Mouse (Mus musculus) forebrain, embryonic 16.5 days (tissue): ENCODE measurements around the gene Cops4. TPM values are rescaled to one million over a fixed set of nuclear protein-coding genes. Genes with fewer than 3 reads are reported as not detected.

Experiments used
- ATAC-seq: fragments of 200-750 bp; cut with Nextera tagmentation; 2 replicates; pipeline ENCODE4 v1.8.0; 2017; ENCODE audit warnings: mild to moderate bottlenecking, moderate library complexity
- H3K27ac ChIP-seq: fragments of 300-500 bp; sonication (generic); 2 replicates; pipeline ENCODE4 v1.5.1; 2014; ENCODE audit warnings: low read length, control low read depth
- H3K27me3 ChIP-seq: fragments of 300-500 bp; sonication (generic); replicated peaks from 2 replicates; pipeline ENCODE4 v1.6.1; 2014; ENCODE audit warnings: low read length; ENCODE audit not compliant: control insufficient read depth, insufficient read depth
- H3K36me3 ChIP-seq: fragments of 300-500 bp; sonication (generic); 2 replicates; pipeline ENCODE4 v1.6.1; 2014; ENCODE audit not compliant: control insufficient read depth, insufficient read depth
- H3K4me1 ChIP-seq: fragments of 300-500 bp; sonication (generic); replicated peaks from 2 replicates; pipeline ENCODE4 v1.6.1; 2014; ENCODE audit warnings: low read length; ENCODE audit not compliant: control insufficient read depth, insufficient read depth
- H3K4me2 ChIP-seq: fragments of 300-500 bp; sonication (generic); 2 replicates; pipeline ENCODE4 v1.6.1; 2014; ENCODE audit warnings: mild to moderate bottlenecking, low read length, control low read depth
- H3K4me3 ChIP-seq: fragments of 300-500 bp; sonication (generic); replicated peaks from 2 replicates; pipeline ENCODE4 v1.5.1; 2014; ENCODE audit warnings: mild to moderate bottlenecking, low read length, control low read depth
- H3K9ac ChIP-seq: fragments of 300-500 bp; sonication (generic); replicated peaks from 2 replicates; pipeline ENCODE4 v1.6.1; 2014; ENCODE audit warnings: low read depth, low read length, control low read depth
- H3K9me3 ChIP-seq: fragments of 300-500 bp; sonication (generic); 2 replicates; pipeline ENCODE4 v1.6.1; 2016; ENCODE audit warnings: low read length; ENCODE audit not compliant: control insufficient read depth
- WGBS: fragments of 180-500 bp; shearing (Covaris S2); extraction: QIAGEN DNeasy Blood & Tissue Kit; methylation state at CpG from one replicate; pipeline ENCODE4 v1.1.7; 2014; 5-methylcytosine and 5-hydroxymethylcytosine counted together
- polyA plus RNA-seq: library from polyadenylated mRNA; unstranded; fragments of >200 nt; fragmentation: Nextera tagmentation; extraction: Ambion mirVana; gene quantifications from 2 replicates; pipeline ENCODE4 v1.2.1, GENCODE M21; 2015

Gene Cops4
- polyA plus RNA-seq, 1 experiment from 2014 or later: 191 TPM

DNA sequence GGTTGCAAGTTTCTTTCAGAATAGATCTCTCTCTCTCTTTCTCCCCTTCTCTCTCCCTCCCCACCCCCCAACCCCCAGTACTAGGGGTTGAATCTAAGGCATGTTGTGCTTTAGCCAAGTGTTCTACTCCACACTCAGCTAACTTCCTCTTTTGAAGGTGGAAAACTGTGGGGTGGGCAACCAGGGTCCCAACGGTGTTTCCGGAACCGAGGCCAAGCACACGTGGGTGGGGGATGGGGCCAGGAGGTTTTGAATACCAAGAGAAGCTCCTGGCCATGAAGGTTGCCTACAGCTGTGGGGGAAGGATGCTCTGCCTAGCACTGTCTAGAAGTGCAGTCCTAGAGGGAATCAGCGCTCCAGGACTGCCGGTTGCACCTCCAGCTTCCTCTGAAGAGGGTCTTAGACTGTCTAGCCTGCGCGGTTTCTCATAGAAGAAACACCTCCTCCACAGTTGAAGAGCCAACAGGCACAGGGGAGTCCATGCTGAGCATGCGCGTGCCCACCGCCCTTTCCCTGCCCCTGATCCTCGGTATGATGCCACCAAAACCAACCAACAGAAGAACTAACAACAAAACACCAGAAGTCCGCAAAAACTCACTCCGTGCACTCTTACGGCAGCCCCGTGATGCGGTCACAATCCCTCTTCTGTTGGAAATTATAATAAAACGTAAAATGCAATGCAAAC lies 51.3 kb downstream of the Cops4 start:
- H3K27ac ChIP-seq: no peak overlapping the region
- no peaks in the 10 kb centered on the region for H3K9me3 ChIP-seq
- no peak overlapping the region for H3K4me2 ChIP-seq
- 81% methylated on average over 18 of the region's 18 CpGs for WGBS
- ATAC-seq: no peak
- H3K9ac ChIP-seq: no peak overlapping the region
- no peaks in the 10 kb centered on the region for H3K36me3 ChIP-seq
- H3K4me1 ChIP-seq: no peaks in the 10 kb centered on the region
- no peak overlapping the region for H3K4me3 ChIP-seq
- H3K27me3 ChIP-seq: no peaks in the 10 kb centered on the region

DNA sequence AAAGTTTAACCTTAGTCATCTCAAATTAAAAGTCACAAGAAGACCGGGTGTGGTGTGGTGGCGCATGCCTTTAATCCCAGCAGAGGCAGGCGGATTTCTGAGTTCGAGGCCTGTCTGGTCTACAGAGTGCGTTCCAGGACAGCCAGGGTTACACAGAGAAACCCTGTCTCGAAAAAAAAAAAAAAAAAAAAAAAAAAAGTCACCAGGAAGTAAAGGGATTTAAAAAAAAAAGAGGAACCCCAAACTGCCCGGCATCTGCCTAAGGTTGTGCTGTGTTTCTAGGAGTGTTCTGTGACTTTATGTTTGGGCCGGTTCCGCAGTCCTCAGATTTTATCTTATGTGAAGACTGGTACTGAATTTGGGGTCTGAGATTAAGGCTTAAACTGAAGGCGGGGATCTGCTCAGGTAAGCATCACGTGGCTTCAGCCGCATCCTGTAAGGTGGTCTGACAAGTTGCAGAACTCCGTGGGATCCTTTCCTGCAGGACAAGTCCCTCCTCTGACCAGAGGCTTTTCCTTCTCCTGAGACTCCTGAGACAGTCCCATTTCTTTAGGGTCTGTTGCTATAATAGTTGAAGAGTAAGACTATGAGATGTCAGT lies 52.0 kb downstream of the Cops4 start:
- Histone ChIP-seq H3K4me2 (no peak overlapping the region), H3K4me3 (no peak overlapping the region), H3K36me3 (no peaks in the 10 kb centered on the region), H3K27ac (no peak overlapping the region), H3K27me3 (no peaks in the 10 kb centered on the region), H3K9me3 (no peaks in the 10 kb centered on the region), H3K9ac (no peak overlapping the region), H3K4me1 (no peaks in the 10 kb centered on the region)
- 80% methylated on average over 13 of the region's 13 CpGs for WGBS
- no peak for ATAC-seq

- H3K9me3 ChIP-seq: no peaks in the 10 kb centered on the region
- no peak overlapping the region for H3K4me2 ChIP-seq
- ATAC-seq: no peak
- H3K36me3 ChIP-seq: no peaks in the 10 kb centered on the region
- no peak overlapping the region for H3K27ac ChIP-seq
- H3K27me3 ChIP-seq: no peaks in the 10 kb centered on the region
- no peak overlapping the region for H3K4me3 ChIP-seq
- H3K9ac ChIP-seq: no peak overlapping the region
- 31% methylated on average over 8 of the region's 8 CpGs for WGBS
- H3K4me1 ChIP-seq: no peaks in the 10 kb centered on the region
These were observed 52.6 kb downstream of the Cops4 start for GRCm38 (mm10) chr5:100570716-100571115.

DNA sequence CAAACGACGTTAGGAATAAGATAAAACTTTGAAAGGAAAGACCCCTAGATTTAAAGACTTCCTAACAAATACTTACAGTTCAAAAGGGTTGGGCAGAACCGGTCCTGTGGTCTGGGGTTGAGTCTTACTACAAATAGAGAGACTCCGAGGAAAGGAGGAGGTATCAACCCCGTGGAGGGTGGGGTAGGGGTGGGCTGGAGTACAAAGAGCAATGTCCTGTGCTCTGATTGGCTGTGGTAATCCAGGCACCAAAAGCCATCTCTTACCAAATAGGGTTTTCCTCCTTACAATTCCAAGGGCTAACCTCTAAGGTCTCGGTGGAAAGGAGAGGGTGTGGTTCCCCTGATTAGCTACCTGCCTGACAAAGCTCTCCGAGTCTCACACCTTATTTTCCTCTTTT lies 54.0 kb downstream of the Cops4 start, which contains the start of gene Plac8:
TSS of gene Plac8 (minus strand) at position 177 of the 400 bp plus-strand sequence.
- no peak within 1 kb of the TSS for H3K4me2 ChIP-seq
- no peaks in the 10 kb centered on the region for H3K4me1 ChIP-seq
- H3K4me3 ChIP-seq: no peak within 1 kb of the TSS
- WGBS: 33% methylated on average over 7 of the region's 7 CpGs
- H3K27ac ChIP-seq: no peak within 1 kb of the TSS
- no peak within 1 kb of the TSS for H3K9ac ChIP-seq
- no peaks in the 10 kb centered on the region for H3K9me3 ChIP-seq
- H3K36me3 ChIP-seq: no peaks in the 10 kb centered on the region
- no peaks in the 10 kb centered on the region for H3K27me3 ChIP-seq
- no peak for ATAC-seq

DNA sequence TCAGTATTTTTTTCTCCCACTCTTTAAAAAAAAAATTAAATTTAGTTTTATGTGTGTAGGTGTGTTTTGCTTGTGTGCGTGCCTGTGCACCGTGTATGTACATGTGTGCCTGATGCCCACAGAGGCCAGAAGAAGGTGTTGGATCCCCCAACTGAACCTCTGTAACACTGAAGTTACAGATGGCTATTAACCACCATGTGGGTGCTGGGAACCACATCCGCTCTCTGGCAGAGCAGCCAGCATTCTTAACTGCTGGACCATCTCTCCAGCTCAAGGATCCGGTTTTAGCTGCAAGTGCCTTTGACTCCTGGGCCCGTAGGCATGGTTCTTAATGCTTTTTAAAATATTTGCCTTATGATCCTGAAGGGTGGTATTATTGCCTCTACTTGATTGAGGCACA lies 55.1 kb downstream of the Cops4 start:
- Histone ChIP-seq H3K4me1 (no peaks in the 10 kb centered on the region), H3K36me3 (no peaks in the 10 kb centered on the region), H3K4me2 (no peak overlapping the region), H3K27ac (no peak overlapping the region), H3K4me3 (no peak overlapping the region), H3K9ac (no peak overlapping the region), H3K27me3 (no peaks in the 10 kb centered on the region), H3K9me3 (no peaks in the 10 kb centered on the region)
- no peak for ATAC-seq
- 92% methylated on average over 5 of the region's 5 CpGs for WGBS

GRCm38 (mm10) chr5:100574771-100575170 lies 56.7 kb downstream of the Cops4 start:
- H3K9me3 ChIP-seq: no peaks in the 10 kb centered on the region
- 67% methylated on average over 1 of the region's 1 CpGs for WGBS
- H3K4me2 ChIP-seq: no peak overlapping the region
- ATAC-seq: no peak
- H3K27ac ChIP-seq: no peak overlapping the region
- H3K36me3 ChIP-seq: no peaks in the 10 kb centered on the region
- no peaks in the 10 kb centered on the region for H3K27me3 ChIP-seq
- H3K9ac ChIP-seq: no peak overlapping the region
- H3K4me1 ChIP-seq: no peaks in the 10 kb centered on the region
- H3K4me3 ChIP-seq: no peak overlapping the region

GRCm38 (mm10) chr5:100578863-100579411 lies 60.8 kb downstream of the Cops4 start:
- Histone ChIP-seq H3K9me3 (no peaks in the 10 kb centered on the region), H3K9ac (no peak overlapping the region), H3K4me2 (no peak overlapping the region), H3K27ac (no peak overlapping the region), H3K4me1 (no peaks in the 10 kb centered on the region), H3K36me3 (no peaks in the 10 kb centered on the region), H3K4me3 (no peak overlapping the region), H3K27me3 (no peaks in the 10 kb centered on the region)
- WGBS: 83% methylated on average over 5 of the region's 5 CpGs
- no peak for ATAC-seq

DNA sequence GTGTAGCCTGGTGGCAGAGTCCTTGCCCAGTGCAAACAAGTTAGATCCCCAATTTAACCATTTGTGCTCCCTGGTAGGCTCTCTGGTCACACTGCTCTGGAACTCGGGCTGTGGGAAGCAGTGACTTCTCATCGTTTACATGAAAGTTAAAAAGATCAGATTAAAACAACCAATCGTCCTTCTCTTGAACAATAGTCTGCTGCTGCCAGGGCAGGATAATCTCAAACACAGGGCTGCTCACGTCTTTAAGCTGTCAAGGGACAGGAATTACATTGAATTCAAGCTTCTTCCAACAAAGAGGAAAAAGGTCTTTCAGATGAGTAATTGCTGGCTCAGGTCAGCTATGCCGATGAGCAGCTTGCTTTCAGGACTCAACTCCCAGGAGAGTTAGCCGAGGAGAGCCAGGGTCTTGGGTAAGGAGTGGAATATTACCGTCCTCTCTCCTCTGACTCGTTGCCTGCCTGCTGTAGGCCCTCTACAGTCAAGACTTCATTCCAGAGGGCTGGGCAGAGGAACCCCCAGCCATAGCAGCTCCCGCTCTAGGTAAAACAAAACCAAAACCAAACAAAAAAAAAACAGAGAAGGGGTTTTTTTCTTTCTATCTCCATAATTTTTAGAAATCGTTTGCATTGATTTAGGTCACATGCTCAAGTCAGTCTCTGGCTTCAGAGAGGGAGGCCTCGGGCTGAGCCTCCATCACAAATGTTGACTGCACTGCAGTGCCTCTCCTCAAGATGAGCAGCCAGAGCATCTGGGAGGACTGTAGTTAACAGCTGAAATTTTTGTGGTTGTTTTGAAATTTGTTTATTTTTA lies 63.7 kb downstream of the Cops4 start:
- H3K4me3 ChIP-seq: no peak overlapping the region
- H3K27ac ChIP-seq: no peak overlapping the region
- no peaks in the 10 kb centered on the region for H3K36me3 ChIP-seq
- H3K27me3 ChIP-seq: no peaks in the 10 kb centered on the region
- no peak overlapping the region for H3K9ac ChIP-seq
- no peaks in the 10 kb centered on the region for H3K4me1 ChIP-seq
- 65% methylated on average over 11 of the region's 11 CpGs for WGBS
- no peaks in the 10 kb centered on the region for H3K9me3 ChIP-seq
- no peak overlapping the region for H3K4me2 ChIP-seq
- no peak for ATAC-seq

DNA sequence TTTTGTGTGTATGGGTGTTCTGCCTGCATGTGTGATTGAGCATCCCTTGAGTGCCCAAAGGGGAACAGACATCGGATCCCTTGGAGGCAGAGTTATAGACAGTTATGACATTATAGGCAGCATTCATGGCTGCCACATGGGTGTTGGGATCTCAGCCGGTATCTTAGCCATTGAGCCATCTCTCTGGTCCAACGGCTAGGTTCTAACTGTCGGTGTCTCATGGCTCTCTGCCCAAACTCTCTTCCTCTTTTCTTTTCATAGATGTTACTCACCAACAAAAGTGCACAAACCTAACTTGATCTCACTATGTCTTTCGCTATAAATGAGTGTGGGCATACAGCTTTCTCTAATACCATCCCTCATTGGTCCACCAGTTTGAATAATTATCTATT lies 64.3 kb downstream of the Cops4 start:
- 91% methylated on average over 5 of the region's 5 CpGs for WGBS
- H3K4me1 ChIP-seq: no peaks in the 10 kb centered on the region
- H3K27ac ChIP-seq: no peak overlapping the region
- H3K9ac ChIP-seq: no peak overlapping the region
- no peak overlapping the region for H3K4me2 ChIP-seq
- no peaks in the 10 kb centered on the region for H3K36me3 ChIP-seq
- no peaks in the 10 kb centered on the region for H3K27me3 ChIP-seq
- no peak for ATAC-seq
- no peak overlapping the region for H3K4me3 ChIP-seq
- H3K9me3 ChIP-seq: no peaks in the 10 kb centered on the region
